In genomic region chr3:21049365-21049764, GRCm38 (mm10) we compare ENCODE assay signal across 7 mouse cellular contexts.
DNase-seq lines count a peak whose midpoint lies in the region; ATAC-seq and TF ChIP-seq lines count a peak whose summit lies in the region.
"Not testable (repeated sequence)": the region's sequence is repeated elsewhere in the genome, so short reads cannot be mapped to it uniquely, and the experiment has no call there.

No protein-coding gene starts in this region.

- not testable (repeated sequence) for H3K27ac ChIP-seq in forebrain, embryonic 13.5 days; hindbrain, embryonic 15.5 days (replicated peaks); liver, postnatal 0 days (ENCODE audit: low read depth)

- DNase-seq in liver, postnatal 0 days, result not testable (repeated sequence)

- H3K4me3 ChIP-seq in forebrain, embryonic 13.5 days; hindbrain, embryonic 15.5 days; liver, postnatal 0 days (ENCODE audit: low read depth, low read length): not testable (repeated sequence)

- H3K9ac ChIP-seq in forebrain, embryonic 13.5 days; hindbrain, embryonic 15.5 days; liver, postnatal 0 days (replicated peaks): not testable (repeated sequence)

- not testable (repeated sequence) for H3K4me2 ChIP-seq in forebrain, embryonic 13.5 days; hindbrain, embryonic 15.5 days; liver, postnatal 0 days (ENCODE audit: low read depth, low read length)

- not testable (repeated sequence) for H3K9me3 ChIP-seq in forebrain, embryonic 13.5 days (replicated peaks); hindbrain, embryonic 15.5 days; liver, postnatal 0 days (ENCODE audit: low read length)

- not testable (repeated sequence) for H3K4me1 ChIP-seq in forebrain, embryonic 13.5 days; hindbrain, embryonic 15.5 days (replicated peaks); liver, postnatal 0 days (ENCODE audit: insufficient read depth)

- not testable (repeated sequence) for TF ChIP-seq EP300 in liver, postnatal 0 days (IDR thresholded peaks at IDR 0.05; ENCODE audit: low read depth)

- H3K27me3 ChIP-seq in forebrain, embryonic 13.5 days; hindbrain, embryonic 15.5 days; liver, postnatal 0 days (ENCODE audit: insufficient read depth, low read length): not testable (repeated sequence)

- WGBS in forebrain, embryonic 13.5 days, result 66% methylated on average over 22 of the region's 25 CpGs
- WGBS in hindbrain, embryonic 15.5 days, result 71% methylated on average over 18 of the region's 25 CpGs
- WGBS in liver, postnatal 0 days (ENCODE audit: insufficient replicate concordance), result 80% methylated on average over 15 of the region's 25 CpGs

- TF ChIP-seq CTCF in liver, postnatal 0 days (IDR thresholded peaks at IDR 0.05; ENCODE audit: low read depth), result not testable (repeated sequence)

- ATAC-seq in common myeloid progenitor, adult 5-6 weeks (replicated peaks; ENCODE audit: low read depth, poor library complexity, severe bottlenecking), result peak; percentile 91
- ATAC-seq in forebrain, embryonic 13.5 days, result peak; percentile 63; the same call in 1 of the 2 replicates
- 0 out of 2 replicates have a peak, but pooled peaks have one; percentile 10 for ATAC-seq in frontal cortex, adult (ENCODE audit: low TSS enrichment)
- ATAC-seq in hindbrain, embryonic 15.5 days (ENCODE audit: low FRiP score, low read depth), result peak; percentile 42; the same call in 1 of the 2 replicates
- 0 out of 2 replicates have a peak, but pooled peaks have one; percentile 21 for ATAC-seq in liver, postnatal 0 days
- peak; percentile 88 for ATAC-seq in megakaryocyte progenitor cell, adult 5-6 weeks (replicated peaks; ENCODE audit: poor library complexity)
- ATAC-seq in monocyte, adult 5-6 weeks (replicated peaks; ENCODE audit: insufficient number of reproducible peaks, low FRiP score, low TSS enrichment, poor library complexity, severe bottlenecking), result peak; percentile 47; the same call in 1 of the 2 replicates

- not testable (repeated sequence) for H3K36me3 ChIP-seq in forebrain, embryonic 13.5 days (ENCODE audit: poor library complexity, severe bottlenecking); hindbrain, embryonic 15.5 days; liver, postnatal 0 days (replicated peaks; ENCODE audit: insufficient read depth, low read length)

Comparison
In these comparisons a context has a peak if more than half of its experiments do, and no peak if none do; other contexts are left out.
1. ATAC-seq: peak in every context shown above with its lines; median percentile 91 in common myeloid progenitor, adult 5-6 weeks; 88 in megakaryocyte progenitor cell, adult 5-6 weeks; 63 in forebrain, embryonic 13.5 days; 47 in monocyte, adult 5-6 weeks; 42 in hindbrain, embryonic 15.5 days; 21 in liver, postnatal 0 days; 10 in frontal cortex, adult.